Mouse (Mus musculus) neural tube, embryonic 12.5 days (tissue): ENCODE results near the gene Rgs2. TPM values are rescaled to one million over a fixed set of nuclear protein-coding genes. Genes with fewer than 3 reads are reported as not detected.
A peak's percentile ranks its signal among the peaks of the same experiment; 100 is the strongest.

Experiments
- ATAC-seq: fragments of 200-750 bp; cut with Nextera tagmentation; 2 replicates; pipeline ENCODE4 v1.8.0; 2017; ENCODE audit warnings: low read depth, mild to moderate bottlenecking, moderate TSS enrichment, moderate library complexity; ENCODE audit not compliant: low FRiP score
- H3K27ac ChIP-seq: fragments of 300-500 bp; sonication (generic); 2 replicates; pipeline ENCODE4 v1.5.1; 2016
- H3K27me3 ChIP-seq: fragments of 300-500 bp; sonication (generic); replicated peaks from 2 replicates; pipeline ENCODE4 v1.6.1; 2016; ENCODE audit warnings: mild to moderate bottlenecking
- H3K36me3 ChIP-seq: fragments of 300-500 bp; sonication (generic); 2 replicates; pipeline ENCODE4 v1.6.1; 2016; ENCODE audit warnings: mild to moderate bottlenecking
- H3K4me1 ChIP-seq: fragments of 300-500 bp; sonication (generic); 2 replicates; pipeline ENCODE4 v1.6.1; 2016
- H3K4me2 ChIP-seq: fragments of 300-500 bp; sonication (generic); replicated peaks from 2 replicates; pipeline ENCODE4 v1.6.1; 2016; ENCODE audit warnings: mild to moderate bottlenecking
- H3K4me3 ChIP-seq: fragments of 300-500 bp; sonication (generic); 2 replicates; pipeline ENCODE4 v1.5.1; 2016
- H3K9ac ChIP-seq: fragments of 300-500 bp; sonication (generic); 2 replicates; pipeline ENCODE4 v1.6.1; 2016; ENCODE audit warnings: mild to moderate bottlenecking
- H3K9me3 ChIP-seq: fragments of 300-500 bp; sonication (generic); 2 replicates; pipeline ENCODE4 v1.6.1; 2016; ENCODE audit warnings: mild to moderate bottlenecking
- WGBS: fragments of 180-500 bp; shearing (Covaris S2); methylation state at CpG from one replicate; pipeline ENCODE4 v1.1.7; 2016; 5-methylcytosine and 5-hydroxymethylcytosine counted together
- polyA plus RNA-seq: library from polyadenylated mRNA; unstranded; fragments of >200 nt; fragmentation: Nextera tagmentation; extraction: Ambion mirVana; gene quantifications from 2 replicates; pipeline ENCODE4 v1.2.1, GENCODE M21; 2016

The Rgs2 gene
- polyA plus RNA-seq, 1 experiment from 2014 or later: 77.2 TPM

- no peak for ATAC-seq
- H3K9me3 ChIP-seq: no peaks in the 10 kb centered on the region
- H3K4me3 ChIP-seq: peak overlapping the region; percentile 57
- peak overlapping the region; percentile 68 for H3K9ac ChIP-seq
- H3K27me3 ChIP-seq: no peaks in the 10 kb centered on the region
- H3K4me2 ChIP-seq: peak overlapping the region; percentile 67
- WGBS: 76% methylated on average over 4 of the region's 4 CpGs
- peaks cover 8% of the 10 kb centered on the region; the same call in 1 of the 2 replicates for H3K36me3 ChIP-seq
- H3K4me1 ChIP-seq: no peaks in the 10 kb centered on the region
- H3K27ac ChIP-seq: no peak overlapping the region
Measured at GRCm38 (mm10) chr1:144002715-144003066, 1.3 kb downstream of the Rgs2 start.

GRCm38 (mm10) chr1:144002036-144002714 is 1.8 kb downstream of the Rgs2 start:
- H3K27ac ChIP-seq: no peak overlapping the region
- peaks cover 8% of the 10 kb centered on the region; the same call in 1 of the 2 replicates for H3K36me3 ChIP-seq
- whole genome bisulfite sequencing: 86% methylated on average over 6 of the region's 6 CpGs
- peak overlapping the region; percentile 67 for H3K4me2 ChIP-seq
- no peaks in the 10 kb centered on the region for H3K9me3 ChIP-seq
- ATAC-seq: no peak
- H3K27me3 ChIP-seq: no peaks in the 10 kb centered on the region
- no peaks in the 10 kb centered on the region for H3K4me1 ChIP-seq
- H3K9ac ChIP-seq: no peak overlapping the region
- peak overlapping the region; percentile 57 for H3K4me3 ChIP-seq

- no peak overlapping the region for H3K4me2 ChIP-seq
- H3K36me3 ChIP-seq: peaks cover 8% of the 10 kb centered on the region; the same call in 1 of the 2 replicates
- no peaks in the 10 kb centered on the region for H3K9me3 ChIP-seq
- H3K27ac ChIP-seq: no peak overlapping the region
- ATAC-seq: no peak
- 90% methylated on average over 4 of the region's 4 CpGs for WGBS
- no peak overlapping the region for H3K9ac ChIP-seq
- no peaks in the 10 kb centered on the region for H3K27me3 ChIP-seq
- H3K4me1 ChIP-seq: no peaks in the 10 kb centered on the region
- H3K4me3 ChIP-seq: no peak overlapping the region
Measured at GRCm38 (mm10) chr1:144000246-144000645, 3.7 kb downstream of the Rgs2 start.

GRCm38 (mm10) chr1:143999371-143999920 is 4.5 kb downstream of the Rgs2 start:
- no peak overlapping the region for H3K27ac ChIP-seq
- H3K4me2 ChIP-seq: no peak overlapping the region
- no peak overlapping the region for H3K9ac ChIP-seq
- 74% methylated on average over 7 of the region's 7 CpGs for WGBS
- H3K9me3 ChIP-seq: no peaks in the 10 kb centered on the region
- no peak for ATAC-seq
- peaks cover 8% of the 10 kb centered on the region; the same call in 1 of the 2 replicates for H3K36me3 ChIP-seq
- H3K4me3 ChIP-seq: no peak overlapping the region
- no peaks in the 10 kb centered on the region for H3K27me3 ChIP-seq
- H3K4me1 ChIP-seq: no peaks in the 10 kb centered on the region

GRCm38 (mm10) chr1:143993026-143993425 is 10.9 kb downstream of the Rgs2 start:
- Histone ChIP-seq H3K27ac (no peak overlapping the region), H3K4me2 (no peak overlapping the region), H3K4me3 (no peak overlapping the region), H3K27me3 (no peaks in the 10 kb centered on the region), H3K36me3 (no peaks in the 10 kb centered on the region), H3K4me1 (no peaks in the 10 kb centered on the region), H3K9me3 (no peaks in the 10 kb centered on the region), H3K9ac (no peak overlapping the region)
- ATAC-seq: no peak
- 91% methylated on average over 1 of the region's 1 CpGs for WGBS

GRCm38 (mm10) chr1:143992528-143992927 is 11.4 kb downstream of the Rgs2 start:
- Histone ChIP-seq H3K4me1 (no peaks in the 10 kb centered on the region), H3K4me3 (no peak overlapping the region), H3K4me2 (no peak overlapping the region), H3K27ac (no peak overlapping the region), H3K36me3 (no peaks in the 10 kb centered on the region), H3K27me3 (no peaks in the 10 kb centered on the region), H3K9ac (no peak overlapping the region), H3K9me3 (no peaks in the 10 kb centered on the region)
- ATAC-seq: no peak
- 88% methylated on average over 2 of the region's 2 CpGs for WGBS

GRCm38 (mm10) chr1:143990263-143990662 is 13.7 kb downstream of the Rgs2 start:
- peak; percentile 54; the same call in 1 of the 2 replicates for ATAC-seq
- H3K4me2 ChIP-seq: no peak overlapping the region
- H3K4me1 ChIP-seq: no peaks in the 10 kb centered on the region
- no peak overlapping the region for H3K27ac ChIP-seq
- no peaks in the 10 kb centered on the region for H3K36me3 ChIP-seq
- WGBS: 46% methylated on average over 5 of the region's 5 CpGs
- H3K27me3 ChIP-seq: no peaks in the 10 kb centered on the region
- H3K9ac ChIP-seq: no peak overlapping the region
- H3K4me3 ChIP-seq: no peak overlapping the region
- no peaks in the 10 kb centered on the region for H3K9me3 ChIP-seq

GRCm38 (mm10) chr1:143989773-143990172 is 14.2 kb downstream of the Rgs2 start:
- ATAC-seq: peak; percentile 83
- no peaks in the 10 kb centered on the region for H3K36me3 ChIP-seq

GRCm38 (mm10) chr1:143988756-143989155 is 15.2 kb downstream of the Rgs2 start:
- no peak overlapping the region for H3K27ac ChIP-seq
- 84% methylated on average over 6 of the region's 6 CpGs for WGBS
- no peak overlapping the region for H3K9ac ChIP-seq
- no peak overlapping the region for H3K4me3 ChIP-seq
- no peaks in the 10 kb centered on the region for H3K27me3 ChIP-seq
- no peak for ATAC-seq
- no peak overlapping the region for H3K4me2 ChIP-seq
- no peaks in the 10 kb centered on the region for H3K36me3 ChIP-seq
- no peaks in the 10 kb centered on the region for H3K9me3 ChIP-seq
- H3K4me1 ChIP-seq: no peaks in the 10 kb centered on the region

More at GRCm38 (mm10) chr1:143989773-143990172, 14.2 kb downstream of the Rgs2 start:
- 21% methylated on average over 5 of the region's 5 CpGs for WGBS
- no peaks in the 10 kb centered on the region for H3K9me3 ChIP-seq
- no peaks in the 10 kb centered on the region for H3K27me3 ChIP-seq
- H3K4me2 ChIP-seq: no peak overlapping the region
- H3K4me3 ChIP-seq: no peak overlapping the region
- H3K4me1 ChIP-seq: no peaks in the 10 kb centered on the region
- H3K27ac ChIP-seq: no peak overlapping the region
- H3K9ac ChIP-seq: no peak overlapping the region

GRCm38 (mm10) chr1:143984988-143985625 is 18.9 kb downstream of the Rgs2 start:
- Histone ChIP-seq H3K27me3 (no peaks in the 10 kb centered on the region), H3K36me3 (no peaks in the 10 kb centered on the region), H3K4me1 (no peaks in the 10 kb centered on the region), H3K4me2 (no peak overlapping the region), H3K9me3 (no peaks in the 10 kb centered on the region), H3K27ac (no peak overlapping the region), H3K4me3 (no peak overlapping the region), H3K9ac (no peak overlapping the region)
- no peak for ATAC-seq
- 81% methylated on average over 6 of the region's 6 CpGs for WGBS

GRCm38 (mm10) chr1:143982765-143983312 is 21.1 kb downstream of the Rgs2 start:
- Histone ChIP-seq H3K4me1 (no peaks in the 10 kb centered on the region), H3K36me3 (no peaks in the 10 kb centered on the region), H3K4me3 (no peak overlapping the region), H3K27me3 (no peaks in the 10 kb centered on the region), H3K4me2 (no peak overlapping the region), H3K9me3 (no peaks in the 10 kb centered on the region), H3K27ac (no peak overlapping the region), H3K9ac (no peak overlapping the region)
- WGBS: 39% methylated on average over 3 of the region's 3 CpGs
- ATAC-seq: 0 out of 2 replicates have a peak, but pooled peaks have one; percentile 21

GRCm38 (mm10) chr1:143982085-143982764 is 21.7 kb downstream of the Rgs2 start:
- H3K27me3 ChIP-seq: no peaks in the 10 kb centered on the region
- 57% methylated on average over 2 of the region's 2 CpGs for WGBS
- no peak overlapping the region for H3K27ac ChIP-seq
- no peak overlapping the region for H3K4me3 ChIP-seq
- no peak for ATAC-seq
- H3K4me1 ChIP-seq: no peaks in the 10 kb centered on the region
- no peak overlapping the region for H3K4me2 ChIP-seq
- H3K9me3 ChIP-seq: no peaks in the 10 kb centered on the region
- no peak overlapping the region for H3K9ac ChIP-seq
- no peaks in the 10 kb centered on the region for H3K36me3 ChIP-seq
